Mouse (Mus musculus): ENCODE data around the gene Ift80. TPM values are rescaled to one million over a fixed set of nuclear protein-coding genes. Genes with fewer than 3 reads are reported as not detected.
"Not testable (repeated sequence)": the region's sequence is repeated elsewhere in the genome, so short reads cannot be mapped to it uniquely, and the experiment has no call there.

Gene Ift80
- total RNA-seq, 2 experiments from 2014 or later: 25.5 to 27.0 TPM

DNA sequence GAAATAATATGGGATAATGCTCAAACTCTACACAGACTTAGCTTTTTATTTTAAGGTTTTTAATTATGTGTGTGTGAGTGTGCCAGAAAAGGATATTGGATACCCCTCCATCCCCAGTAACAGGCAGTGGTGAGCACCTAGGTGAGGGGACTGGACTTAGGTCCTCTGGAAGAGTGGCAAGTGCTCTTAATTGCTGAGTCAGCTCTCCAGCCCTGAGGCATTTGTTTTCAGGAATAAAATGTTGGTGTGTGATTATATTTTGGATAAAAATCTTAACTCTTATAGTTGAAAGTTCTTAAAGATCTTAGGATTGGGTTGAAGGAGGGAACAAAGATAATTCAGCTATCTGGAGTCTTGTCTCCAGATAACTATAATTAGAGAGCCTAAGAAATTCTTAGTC is 16.4 kb upstream of the Ift80 start:
- TF ChIP-seq CTCF (conservative IDR thresholded peaks at IDR 0.05): no peak
- no peak for DNase-seq (ENCODE audit: low spot score in 2 of 2)
- no peak overlapping the region for H3K4me3 ChIP-seq
- H3K27ac ChIP-seq: no peak overlapping the region

DNA sequence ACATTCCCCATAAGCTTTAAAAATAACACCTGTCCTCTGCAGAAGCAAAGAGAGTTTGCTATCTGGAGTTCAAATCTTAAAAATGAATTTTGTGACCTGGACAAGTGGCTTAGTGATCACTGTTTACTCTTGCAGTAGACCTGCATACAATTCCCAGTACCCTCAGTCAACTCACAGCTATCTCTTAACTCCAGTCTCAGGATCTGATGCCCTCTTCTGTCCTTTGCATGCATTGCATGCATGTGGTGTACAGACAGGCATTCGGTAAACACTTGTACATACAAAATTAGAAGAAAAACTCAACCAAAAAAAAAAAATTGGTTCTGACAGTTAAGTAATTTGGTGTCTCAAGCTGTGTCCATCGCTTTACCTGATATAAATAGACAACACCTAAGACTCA is 15.9 kb upstream of the Ift80 start:
- TF ChIP-seq CTCF (conservative IDR thresholded peaks at IDR 0.05): peak; percentile 57
- H3K4me3 ChIP-seq: no peak overlapping the region
- DNase-seq (ENCODE audit: low spot score in 2 of 2): no peak
- H3K27ac ChIP-seq: no peak overlapping the region

DNA sequence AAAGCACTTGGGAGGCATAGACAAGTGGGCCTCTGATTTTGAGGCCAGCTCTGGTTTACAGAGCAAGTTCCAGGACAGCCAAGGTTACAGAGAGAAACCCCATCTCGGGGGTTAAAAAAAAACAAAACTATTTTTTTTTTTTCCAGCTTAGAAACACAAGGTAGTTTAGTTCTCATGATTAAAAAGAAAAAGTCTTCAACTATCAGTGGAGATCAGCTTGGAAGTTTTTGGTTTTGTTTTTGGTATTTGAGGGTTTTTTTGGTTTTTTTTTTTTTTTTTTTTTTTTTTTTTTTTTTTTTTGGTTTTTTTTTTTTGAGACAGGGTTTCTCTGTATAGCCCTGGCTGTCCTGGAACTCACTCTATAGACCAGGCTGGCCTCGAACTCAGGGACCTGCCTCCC is 14.3 kb upstream of the Ift80 start:
- H3K4me3 ChIP-seq: not testable (repeated sequence)

DNA sequence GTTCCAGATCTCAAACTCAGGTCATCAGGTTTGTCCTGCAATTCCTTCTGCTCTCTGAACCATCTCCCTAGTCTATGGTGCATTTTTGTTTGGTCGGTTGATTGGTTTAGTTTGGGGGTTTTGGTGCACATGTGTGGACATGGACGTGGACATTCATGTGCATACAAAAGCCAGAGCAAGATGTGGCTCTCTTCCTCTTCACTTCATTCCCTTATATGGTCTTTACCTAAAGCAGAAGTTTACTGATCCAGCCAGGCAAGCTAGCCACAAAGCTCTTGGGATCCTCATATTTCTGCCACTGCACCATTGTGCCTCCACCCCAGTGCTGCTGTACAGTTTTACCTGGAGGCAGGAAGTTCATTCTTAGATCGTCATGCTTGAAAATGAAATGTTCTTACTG is 12.8 kb upstream of the Ift80 start:
- TF ChIP-seq CTCF (conservative IDR thresholded peaks at IDR 0.05): no peak
- no peak for DNase-seq (ENCODE audit: low spot score in 2 of 2)
- H3K27ac ChIP-seq: no peak overlapping the region
- no peak overlapping the region for H3K4me3 ChIP-seq

More for the DNA sequence above, 14.3 kb upstream of the Ift80 start:
- DNase-seq (ENCODE audit: low spot score in 2 of 2); H3K27ac ChIP-seq: not testable (repeated sequence)

DNA sequence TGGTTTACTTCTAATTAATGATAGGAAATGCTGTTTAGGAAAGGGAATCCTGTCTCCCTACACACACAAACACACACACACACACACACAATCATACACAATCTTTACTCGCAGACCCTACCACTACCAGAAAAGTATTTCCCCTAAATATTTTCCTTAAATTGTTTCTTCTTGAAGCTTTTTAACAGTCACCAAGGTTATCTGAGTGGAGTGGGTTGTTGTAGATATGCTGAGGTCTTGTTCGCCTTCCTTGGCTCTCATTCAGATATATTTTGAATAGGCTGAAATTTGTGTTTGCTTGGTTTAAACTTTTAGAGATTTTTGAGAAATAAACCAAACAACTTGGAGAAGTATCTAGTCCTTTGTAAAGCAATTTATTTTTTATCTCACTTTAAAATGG is 4.5 kb upstream of the Ift80 start:
- Histone ChIP-seq H3K27ac (no peak overlapping the region), H3K4me3 (no peak overlapping the region)
- DNase-seq (ENCODE audit: low spot score in 2 of 2): no peak
- TF ChIP-seq CTCF (conservative IDR thresholded peaks at IDR 0.05): no peak

DNA sequence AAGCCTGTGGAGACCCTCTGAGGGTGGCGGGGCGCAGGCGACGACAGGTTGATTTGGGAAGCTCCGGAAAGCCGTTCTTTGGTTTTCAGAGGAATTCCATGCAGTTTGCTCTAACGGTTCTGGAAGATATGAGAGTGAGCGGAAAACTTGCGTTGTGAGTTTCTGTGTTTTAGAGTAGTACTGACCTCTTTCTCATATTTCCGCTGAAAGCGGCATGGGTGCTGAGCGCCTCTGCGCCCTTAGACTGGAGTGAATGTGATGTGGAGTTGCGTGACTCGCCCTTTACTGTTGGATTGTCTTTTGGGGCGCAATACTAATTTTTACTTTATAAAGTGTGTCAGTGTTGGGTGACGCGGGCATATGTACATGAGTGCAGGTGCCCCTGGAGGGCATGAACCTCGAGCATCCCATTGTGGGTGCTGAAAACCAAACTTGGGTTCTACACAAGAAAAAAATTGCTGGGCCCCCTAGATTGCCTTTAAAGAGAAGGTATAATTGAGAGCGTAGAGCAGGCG is 1.9 kb upstream of the Ift80 start:
- Histone ChIP-seq H3K4me3 (peak overlapping the region; percentile 77), H3K27ac (peak overlapping the region; percentile 93)
- DNase-seq (ENCODE audit: low spot score in 2 of 2): no peak
- no peak for TF ChIP-seq CTCF (conservative IDR thresholded peaks at IDR 0.05)

DNA sequence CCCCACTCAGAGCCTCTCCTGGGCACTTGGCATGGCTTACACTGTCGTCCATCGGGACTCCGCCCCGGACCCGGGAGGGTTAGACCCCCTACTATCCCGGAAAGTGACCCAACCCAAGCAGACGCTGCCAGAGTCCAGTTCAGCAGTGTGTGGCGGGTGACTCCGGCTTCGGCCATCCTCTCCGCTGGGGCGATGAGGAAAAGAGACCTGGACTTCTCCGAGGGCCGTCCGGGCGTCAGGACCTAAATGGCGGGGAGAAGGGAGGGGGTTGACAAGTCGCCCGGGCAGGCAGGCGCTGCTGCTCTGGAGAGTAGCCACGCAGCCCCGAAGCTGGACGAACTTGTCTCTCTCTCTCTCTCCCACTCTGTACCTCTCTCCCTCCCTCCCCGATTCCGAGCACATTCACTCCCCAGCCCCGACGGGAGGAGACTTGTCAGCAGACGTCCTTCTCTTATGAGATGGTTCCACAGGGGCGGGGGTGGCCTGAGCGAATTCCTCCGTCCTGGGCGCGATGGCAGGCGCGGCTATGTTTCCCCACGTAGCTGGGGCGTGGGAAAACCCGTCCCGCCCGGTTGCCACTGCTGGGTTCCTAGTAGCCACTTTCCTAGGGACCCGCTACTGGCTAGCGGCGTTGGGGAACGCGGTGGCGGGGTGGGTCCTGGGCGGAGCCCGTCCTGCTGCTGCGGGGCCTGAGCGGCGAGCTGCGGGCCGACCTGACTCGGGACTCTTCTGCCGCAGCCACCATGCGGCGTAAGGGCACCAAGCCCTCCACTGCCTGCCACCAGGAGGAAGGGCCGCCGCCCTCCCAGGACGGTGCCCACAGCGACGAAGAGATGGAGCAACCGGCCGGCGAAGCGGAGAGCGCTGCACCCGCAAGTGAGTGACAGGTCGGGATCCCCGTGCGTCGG is 1.2 kb upstream of the Ift80 start:
- peak; percentile 19; the same call in 1 of the 2 replicates for TF ChIP-seq CTCF (conservative IDR thresholded peaks at IDR 0.05)
- peak overlapping the region; percentile 93 for H3K27ac ChIP-seq
- H3K4me3 ChIP-seq: peak overlapping the region; percentile 77
- DNase-seq (ENCODE audit: low spot score in 2 of 2): peak; percentile 2 to 14

DNA sequence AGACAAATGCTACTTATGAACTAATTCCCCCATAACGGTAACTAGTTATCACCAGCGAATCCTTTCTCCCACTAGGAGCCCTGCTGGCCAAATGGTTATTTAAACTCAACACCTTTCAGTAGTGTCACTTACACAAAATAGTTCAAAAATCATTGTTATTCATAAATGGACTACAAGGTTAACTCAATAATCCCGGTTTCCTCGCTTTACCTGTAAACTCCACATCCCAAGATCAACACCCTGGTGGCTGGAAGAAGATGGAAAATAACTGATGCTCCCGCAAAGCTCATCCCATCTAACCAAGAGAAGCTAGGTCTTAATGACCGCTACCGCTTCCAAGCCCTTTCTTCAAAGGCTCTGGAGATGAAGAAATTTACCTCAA is 324 bp downstream of the Ift80 start:
- TF ChIP-seq CTCF (conservative IDR thresholded peaks at IDR 0.05): peak; percentile 72
- no peak for DNase-seq (ENCODE audit: low spot score in 2 of 2)
- peak overlapping the region; percentile 93 for H3K27ac ChIP-seq
- H3K4me3 ChIP-seq: peak overlapping the region; percentile 77

DNA sequence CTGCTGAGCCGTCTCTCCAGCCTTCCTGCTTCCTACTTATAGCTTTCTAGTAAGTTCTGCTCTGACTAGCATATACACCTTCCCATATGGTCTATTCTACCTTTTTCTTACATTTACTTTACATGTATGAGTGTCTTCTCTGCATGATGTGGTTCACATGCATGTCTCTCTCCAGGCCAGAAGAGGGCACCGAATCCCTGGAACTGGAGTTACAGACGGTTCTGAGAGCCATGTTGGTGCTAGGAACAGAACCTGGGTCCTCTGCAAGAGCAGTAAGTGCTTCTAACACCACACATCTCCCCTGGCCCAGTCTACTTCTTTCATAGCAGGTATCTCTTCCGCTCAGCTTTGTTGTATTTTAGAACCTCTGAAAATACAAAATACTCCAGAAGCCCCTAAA is 1.6 kb downstream of the Ift80 start:
- peak; percentile 19 for TF ChIP-seq CTCF (conservative IDR thresholded peaks at IDR 0.05)
- DNase-seq (ENCODE audit: low spot score in 2 of 2): no peak
- Histone ChIP-seq H3K27ac (no peak overlapping the region), H3K4me3 (no peak overlapping the region)

DNA sequence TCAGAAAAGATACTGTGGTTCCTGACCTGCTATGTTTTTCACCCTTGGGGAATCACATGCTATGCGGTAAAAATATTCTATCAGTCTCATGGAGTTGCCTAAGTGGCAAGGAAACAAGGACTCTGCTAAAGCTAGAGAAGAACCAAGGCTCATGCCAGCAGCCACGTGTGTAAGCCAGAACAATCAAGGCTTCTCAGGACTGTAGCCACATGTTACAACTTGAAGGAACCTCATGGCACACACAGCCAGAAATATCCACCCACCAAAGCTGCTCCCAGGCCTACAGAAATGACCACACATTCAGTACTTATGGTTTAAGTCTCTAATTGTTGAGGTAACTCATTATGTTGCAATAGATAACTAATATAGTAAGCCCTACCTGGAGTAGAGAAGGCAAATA is 17.8 kb downstream of the Ift80 start:
- DNase-seq (ENCODE audit: low spot score in 2 of 2): no peak
- no peak overlapping the region for H3K4me3 ChIP-seq
- TF ChIP-seq CTCF (conservative IDR thresholded peaks at IDR 0.05): no peak
- H3K27ac ChIP-seq: no peak overlapping the region

DNA sequence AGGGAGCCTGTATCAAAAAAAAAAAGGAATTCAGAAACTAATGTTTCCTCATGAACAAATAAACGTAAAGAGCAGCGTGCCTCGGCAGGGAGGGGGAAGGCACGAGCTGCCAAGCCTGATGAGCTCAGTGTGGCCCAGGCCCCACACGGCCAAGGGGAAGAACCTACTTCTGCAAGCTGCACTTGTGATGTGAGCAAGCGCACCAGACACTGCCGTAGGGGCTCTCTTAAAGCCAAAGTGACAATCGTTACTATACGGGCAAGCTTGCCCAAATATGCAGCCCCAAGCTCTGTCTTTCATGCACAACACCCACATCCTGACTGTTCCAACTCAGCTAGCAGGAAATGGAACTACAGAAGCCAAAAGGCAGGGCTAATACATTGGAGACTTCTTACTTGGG is 23.5 kb downstream of the Ift80 start:
- no peak for DNase-seq (ENCODE audit: low spot score in 2 of 2)
- no peak for TF ChIP-seq CTCF (conservative IDR thresholded peaks at IDR 0.05)

DNA sequence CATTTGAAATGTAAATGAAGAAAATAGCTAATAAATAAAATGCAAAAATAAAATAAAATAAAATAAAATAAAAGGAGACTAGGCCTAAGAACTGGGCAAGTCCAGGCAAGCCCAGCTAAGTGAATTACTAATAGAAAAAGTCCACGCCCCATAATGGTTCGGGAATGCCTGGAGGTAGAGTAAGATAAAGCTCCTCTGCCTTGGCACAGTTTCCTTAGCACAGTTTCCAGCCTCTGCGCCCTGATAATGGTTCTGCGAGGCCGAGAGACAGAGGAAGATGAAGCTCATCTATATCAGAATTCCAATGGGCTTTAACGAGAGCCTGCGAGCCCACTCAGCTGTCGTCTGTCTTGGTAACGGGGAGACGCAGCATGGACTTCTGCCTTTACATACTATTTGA is 25.2 kb downstream of the Ift80 start:
- no peak for TF ChIP-seq CTCF (conservative IDR thresholded peaks at IDR 0.05)
- DNase-seq (ENCODE audit: low spot score in 2 of 2): no peak
- Histone ChIP-seq H3K4me3 (no peak overlapping the region), H3K27ac (no peak overlapping the region)

More for the DNA sequence above, 23.5 kb downstream of the Ift80 start:
- H3K4me3 ChIP-seq: no peak overlapping the region
- no peak overlapping the region for H3K27ac ChIP-seq

DNA sequence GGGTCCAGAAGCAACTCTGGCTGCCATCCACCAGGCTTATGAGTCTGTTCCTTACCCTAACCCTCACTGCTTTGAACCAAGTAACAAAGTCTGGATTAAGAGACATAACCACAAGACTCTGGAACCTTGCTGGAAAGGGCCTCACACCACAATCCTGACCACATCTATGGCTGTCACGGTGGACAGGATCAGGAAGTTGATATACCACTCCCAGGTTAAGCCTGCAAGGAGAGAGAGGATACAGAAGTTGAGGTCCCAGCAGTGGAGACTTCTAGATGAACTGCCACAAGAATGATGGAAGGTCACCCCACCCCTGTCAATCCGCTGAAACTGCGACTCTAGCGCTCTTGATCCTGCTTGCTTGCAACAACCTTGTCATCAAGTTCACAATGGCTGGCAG is 26.7 kb downstream of the Ift80 start:
- TF ChIP-seq CTCF (conservative IDR thresholded peaks at IDR 0.05): no peak
- H3K4me3 ChIP-seq: no peak overlapping the region
- DNase-seq (ENCODE audit: low spot score in 2 of 2): no peak
- no peak overlapping the region for H3K27ac ChIP-seq

Data from layer of hippocampus, adult 2 months (tissue).